Mouse (Mus musculus) bone marrow, adult 2 months (tissue): Measurements from ENCODE around the gene Tyrobp.

Experiments
- CTCF ChIP-seq: fragments of 200-500 bp; IDR thresholded peaks from 2 replicates; pipeline ENCODE4 v1.5.1; 2011; ENCODE audit warnings: low read length, control low read depth; ENCODE audit not compliant: control insufficient read depth, insufficient read depth
- POLR2A ChIP-seq: fragments of 200-500 bp; IDR thresholded peaks from 2 replicates; pipeline ENCODE4 v1.6.1; 2011; ENCODE audit warnings: low read depth, mild to moderate bottlenecking, control low read depth, low read length, borderline replicate concordance; ENCODE audit not compliant: control insufficient read depth

DNA sequence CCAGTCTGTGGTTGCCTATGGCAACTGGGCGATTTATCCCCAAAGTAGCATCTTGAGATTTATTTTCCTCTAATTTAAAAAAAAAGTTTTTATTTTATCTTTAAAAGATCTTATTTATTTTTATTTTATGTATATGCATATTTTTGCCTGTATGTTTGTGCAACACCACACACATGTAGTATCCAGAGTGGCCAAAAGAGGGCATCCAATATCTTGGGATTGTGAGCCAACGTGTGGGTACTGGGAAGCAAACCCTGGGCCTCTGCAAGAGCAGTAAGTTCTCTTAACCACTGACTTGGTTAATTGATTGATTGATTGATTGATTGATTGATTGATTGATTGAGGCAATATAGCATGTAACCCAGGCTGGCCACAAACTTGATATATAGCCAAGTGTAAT is 18.7 kb upstream of the Tyrobp start:
- TF ChIP-seq CTCF = peak; percentile 33; the same call in 1 of the 2 replicates
- TF ChIP-seq POLR2A = no peak
